22 mouse cellular contexts compared by ENCODE assay signal in the genomic region with DNA sequence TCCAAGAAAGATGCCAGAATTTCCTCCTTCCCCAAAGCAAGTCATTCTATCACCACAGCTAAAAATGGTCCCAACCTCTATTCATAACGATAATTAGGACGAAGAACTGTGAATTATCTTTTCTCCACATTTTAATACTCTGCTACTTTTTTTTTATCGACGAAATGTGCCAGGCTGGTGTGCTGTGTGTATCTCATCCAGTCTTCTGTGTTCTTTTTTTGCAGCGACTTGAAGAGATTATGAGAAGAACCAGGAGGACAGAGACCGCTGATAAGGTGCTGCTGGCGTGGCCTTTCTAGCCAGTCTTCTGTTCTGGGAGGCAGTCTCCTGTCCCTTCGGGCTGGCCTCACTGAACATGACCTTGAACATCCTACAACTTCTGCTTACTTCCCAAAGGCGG. TPM values are rescaled to one million over a fixed set of nuclear protein-coding genes. Genes with fewer than 3 reads are reported as not detected.
DNase-seq lines count a peak whose midpoint lies in the region; ATAC-seq and TF ChIP-seq lines count a peak whose summit lies in the region.
"Had no signal": no experiment of that assay in that cellular context is flagged by ENCODE, and none has a peak within 500 bp of the region (broad histone marks: within the 10 kb centered on the region; RNA-seq: fewer than 3 reads in every experiment).

No protein-coding gene starts in this region.

- TF ChIP-seq CTCF in lung, adult 2 months (IDR thresholded peaks at IDR 0.05; ENCODE audit: insufficient read depth, low read length) = no peak

- 36% methylated on average over 9 of the region's 9 CpGs for WGBS in liver, embryonic 11.5 days
- WGBS in lung, adult 2 months = 83% methylated on average over 9 of the region's 9 CpGs

- no peaks in the 10 kb centered on the region for H3K36me3 ChIP-seq in liver, embryonic 11.5 days (ENCODE audit: control insufficient read depth, insufficient read depth, low read length)
- H3K36me3 ChIP-seq: limb, embryonic 12.5 days; lung, embryonic 15.5 days; midbrain, embryonic 13.5 days; neural tube, embryonic 12.5 days had no signal

- H3K27ac ChIP-seq in liver, embryonic 11.5 days (ENCODE audit: low read depth, low read length) = peak overlapping the region; percentile 32; the same call in 1 of the 2 replicates
- H3K27ac ChIP-seq: forebrain, embryonic 10.5 days; limb, embryonic 12.5 days; lung, embryonic 15.5 days; midbrain, embryonic 13.5 days; neural tube, embryonic 12.5 days; stomach, embryonic 15.5 days had no signal

- H3K9me3 ChIP-seq in liver, embryonic 11.5 days (ENCODE audit: control insufficient read depth, low read length) = no peaks in the 10 kb centered on the region
- H3K9me3 ChIP-seq: forebrain, embryonic 10.5 days; lung, embryonic 15.5 days; midbrain, embryonic 13.5 days; neural tube, embryonic 12.5 days; stomach, embryonic 15.5 days had no signal

- DNase-seq in adrenal gland, postnatal 36 days = peak; percentile 8 to 19
- no peak for DNase-seq in adrenal gland, adult 8-10 months
- DNase-seq in ovary, adult 18-20 months (ENCODE audit: low spot score) = peak; percentile 67
- DNase-seq in ovary, postnatal 14 days (ENCODE audit: low spot score) = no peak
- no peak for DNase-seq in liver, embryonic 11.5 days (ENCODE audit: low spot score)
- DNase-seq in cerebellum, adult 11-12 months = no peak
- no peak for DNase-seq in lung, adult 2 months
- DNase-seq: cerebellum, adult 9-11 months; embryo, embryonic 11 days; forebrain, postnatal 0 days; heart, postnatal 10 days; right cerebral cortex, postnatal 14 days had no signal

- no peak overlapping the region for H3K9ac ChIP-seq in liver, embryonic 11.5 days (ENCODE audit: low read depth, low read length)
- H3K9ac ChIP-seq: forebrain, postnatal 0 days; limb, embryonic 12.5 days; lung, embryonic 15.5 days; midbrain, embryonic 13.5 days; neural tube, embryonic 12.5 days; stomach, embryonic 15.5 days had no signal

- no peak overlapping the region for H3K4me3 ChIP-seq in liver, embryonic 11.5 days (ENCODE audit: low read depth, low read length)
- no peak overlapping the region for H3K4me3 ChIP-seq in lung, adult 2 months (replicated peaks; ENCODE audit: extremely low read depth, low read depth, low read length)
- H3K4me3 ChIP-seq: forebrain, embryonic 10.5 days; limb, embryonic 12.5 days; lung, embryonic 15.5 days; midbrain, embryonic 13.5 days; neural tube, embryonic 12.5 days; stomach, embryonic 15.5 days had no signal

- H3K4me1 ChIP-seq in liver, embryonic 11.5 days (replicated peaks; ENCODE audit: control insufficient read depth, insufficient read depth, low read length) = peaks cover 5% of the 10 kb centered on the region
- H3K4me1 ChIP-seq in lung, adult 2 months (ENCODE audit: control insufficient read depth, insufficient read depth, low read length) = no peaks in the 10 kb centered on the region
- H3K4me1 ChIP-seq: lung, embryonic 15.5 days; midbrain, embryonic 13.5 days; neural tube, embryonic 12.5 days; stomach, embryonic 15.5 days had no signal

- H3K27me3 ChIP-seq in liver, embryonic 11.5 days (replicated peaks; ENCODE audit: control insufficient read depth, insufficient read depth, low read length) = no peaks in the 10 kb centered on the region
- H3K27me3 ChIP-seq: lung, embryonic 15.5 days; midbrain, embryonic 13.5 days; neural tube, embryonic 12.5 days; stomach, embryonic 15.5 days had no signal

- peak overlapping the region; percentile 22 for H3K4me2 ChIP-seq in liver, embryonic 11.5 days
- H3K4me2 ChIP-seq: limb, embryonic 12.5 days; lung, embryonic 15.5 days; midbrain, embryonic 13.5 days; stomach, embryonic 15.5 days had no signal

- ATAC-seq in liver, embryonic 11.5 days (replicated peaks; ENCODE audit: low FRiP score) = peak; percentile 87
- peak; percentile 95 for ATAC-seq in megakaryocyte progenitor cell, adult 5-6 weeks (replicated peaks; ENCODE audit: poor library complexity)
- ATAC-seq: activated CD4-positive, CD25-positive, alpha-beta regulatory T cell, adult 4 months; CD4-positive, CD25-positive, alpha-beta regulatory T cell, adult 4 months; forebrain, postnatal 0 days; intestine, embryonic 16.5 days had no signal

- no peak for TF ChIP-seq POLR2A in lung, adult 2 months (IDR thresholded peaks at IDR 0.05; ENCODE audit: borderline replicate concordance, extremely low read depth, low read depth, low read length)

RNA-seq across cellular contexts. Expression of a gene that starts 38.2 kb away (rescaled TPM):
- total RNA-seq in adrenal gland, postnatal 36 days (2021) = 100 to 1,000 TPM in 1 of 2 experiments, 10 to 100 TPM in 1; 99.1 to 112 TPM
- 100 to 1,000 TPM in 3 of 4 experiments, 10 to 100 TPM in 1; 99.7 to 159 (median 118) TPM for total RNA-seq in adrenal gland, adult 8-10 months (2022)
- 129 and 133 TPM in 2 replicates for polyA plus RNA-seq in liver, embryonic 11.5 days (2014; fragmentation: Nextera tagmentation; extraction: Ambion mirVana)
- total RNA-seq in megakaryocyte progenitor cell, adult 5-6 weeks (2015) = 185 and 245 TPM in 2 replicates
- total RNA-seq in megakaryocyte progenitor cell, adult 5-6 weeks (2017) = 401 and 633 TPM in 2 replicates
- polyA plus RNA-seq in lung, adult 2 months (2012; rRNA removed) = 10.4 and 19.0 TPM in 2 replicates

Comparison
In these comparisons a context has a peak if more than half of its experiments do, and no peak if none do; other contexts are left out.
1. DNase-seq: peak in adrenal gland, postnatal 36 days (2 of 2) and ovary, adult 18-20 months (single experiment); none in adrenal gland, adult 8-10 months (single experiment), ovary, postnatal 14 days (single experiment), liver, embryonic 11.5 days (single experiment), cerebellum, adult 11-12 months (single experiment) and lung, adult 2 months (single experiment).